Mouse (Mus musculus) ES-E14 (cell line): Measurements from ENCODE around the gene Meox1. TPM values are rescaled to one million over a fixed set of nuclear protein-coding genes. Genes with fewer than 3 reads are reported as not detected.

Experiments used
- DNase-seq: peaks from one replicate; pipeline ENCODE4 v3.0.0-alpha.2; 2013; ENCODE audit warnings: low read depth, low spot score
- H3K27ac ChIP-seq: 2 replicates; pipeline ENCODE4 v1.5.1; 2012; ENCODE audit warnings: low read depth, mild to moderate bottlenecking, low read length, moderate library complexity, mixed read lengths; ENCODE audit not compliant: poor library complexity, insufficient read depth, severe bottlenecking
- H3K36me3 ChIP-seq: 2 replicates; pipeline ENCODE4 v1.6.1; 2012; ENCODE audit warnings: mild to moderate bottlenecking, low read length, moderate library complexity, mixed read lengths; ENCODE audit not compliant: control insufficient read depth, poor library complexity, insufficient read depth, severe bottlenecking
- H3K4me1 ChIP-seq, 2 experiments: fragments of 150-350 bp in 1 of 2; sonication (generic) in 1 of 2; 2 replicates each; pipeline ENCODE4 v1.6.1; 2012; ENCODE audit warnings: low read length in 2 of 2, mild to moderate bottlenecking in 1 of 2, mixed read lengths in 1 of 2; ENCODE audit not compliant: control insufficient read depth in 2 of 2, insufficient read depth in 2 of 2, poor library complexity in 1 of 2
- H3K4me3 ChIP-seq, 2 experiments: fragments of 150-350 bp in 1 of 2; sonication (generic) in 1 of 2; 2 replicates each; pipeline ENCODE4 v1.5.1; 2012; ENCODE audit warnings: low read length in 2 of 2, low read depth in 1 of 2, mild to moderate bottlenecking in 1 of 2, mixed read lengths in 1 of 2; ENCODE audit not compliant: insufficient read depth in 1 of 2, poor library complexity in 1 of 2, severe bottlenecking in 1 of 2
- H3K9ac ChIP-seq: 2 replicates; pipeline ENCODE4 v1.6.1; 2012; ENCODE audit warnings: low read depth, mild to moderate bottlenecking, low read length, mixed read lengths; ENCODE audit not compliant: poor library complexity, insufficient read depth, severe bottlenecking
- H3K9me3 ChIP-seq: fragments of 150-350 bp; sonication (generic); 2 replicates; pipeline ENCODE4 v1.6.1; 2012; ENCODE audit warnings: low read depth, mild to moderate bottlenecking, low read length; ENCODE audit not compliant: control insufficient read depth, insufficient read depth
- CHD2 ChIP-seq: IDR thresholded peaks from 2 replicates; pipeline ENCODE4 v1.6.1; 2014; ENCODE audit warnings: mild to moderate bottlenecking, low read depth, low read length, inconsistent platforms
- HCFC1 ChIP-seq: IDR thresholded peaks from 2 replicates; pipeline ENCODE4 v1.6.1; 2012; ENCODE audit warnings: low read length, inconsistent platforms, borderline replicate concordance; ENCODE audit not compliant: insufficient read depth
- MAFK ChIP-seq: IDR thresholded peaks from 2 replicates; pipeline ENCODE4 v1.6.1; 2014; ENCODE audit warnings: mild to moderate bottlenecking, low read depth, low read length, inconsistent platforms; ENCODE audit not compliant: insufficient read depth
- ZC3H11A ChIP-seq: IDR thresholded peaks from 2 replicates; pipeline ENCODE4 v1.6.1; 2012; ENCODE audit warnings: low read depth, mild to moderate bottlenecking, inconsistent platforms, low read length, borderline replicate concordance
- ZNF384 ChIP-seq: IDR thresholded peaks from 2 replicates; pipeline ENCODE4 v1.6.1; 2012; ENCODE audit warnings: low read depth, low read length, inconsistent platforms
- in situ Hi-C, 2 experiments: fragments of 600-800 bp; cut with MboI; formaldehyde crosslinking; loops; one replicate each; pipeline ENCODE4 v1.15.1; 2025; ENCODE audit warnings: low sequenced_read_pairs in 2 of 2, inconsistent platforms in 1 of 2; ENCODE audit not compliant: unreplicated experiment in 2 of 2
- total RNA-seq: library from RNA; depleted of rRNA; stranded (reverse); fragments of 300-350 nt; gene quantifications from 2 replicates; pipeline ENCODE4 v1.2.3, GENCODE M21; 2012

Gene Meox1
- total RNA-seq, 1 experiment: 0.36 TPM

DNA sequence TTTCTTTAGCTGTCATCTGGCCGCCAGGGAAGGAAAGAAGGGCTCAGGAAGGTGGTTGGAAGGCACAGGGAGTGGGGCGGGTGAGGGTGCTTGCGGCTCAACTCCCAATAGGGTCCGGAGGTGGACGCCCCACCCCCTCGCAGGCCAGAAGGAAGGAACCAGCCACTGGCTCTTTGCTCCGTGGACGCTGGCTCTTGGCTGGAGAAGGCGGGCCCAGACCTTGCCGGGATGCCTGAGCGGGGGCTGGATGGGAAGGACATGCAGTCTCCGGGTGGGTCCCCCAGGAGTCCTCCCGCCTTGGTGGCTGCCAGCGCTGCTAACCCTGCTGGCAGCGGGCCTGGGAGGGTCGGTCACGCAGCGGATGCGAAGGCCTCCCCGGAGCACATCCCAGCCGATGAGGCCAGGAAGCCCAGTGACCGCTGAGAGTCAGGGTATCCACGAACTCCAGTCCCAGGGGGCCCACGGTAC, 12.5 kb downstream of the Meox1 start:
- Histone ChIP-seq H3K4me1 (peaks cover 3 to 12% of the 10 kb centered on the region in 2 experiments; a peak in 3 of 4 replicates), H3K9ac (peak overlapping the region; percentile 45; the same call in 1 of the 2 replicates), H3K9me3 (no peaks in the 10 kb centered on the region), H3K27ac (no peak overlapping the region), H3K36me3 (no peaks in the 10 kb centered on the region), H3K4me3 (peak overlapping the region; percentile 39 to 51)
- in situ Hi-C loops: no loop called here
- TF ChIP-seq ZNF384: no peak
- TF ChIP-seq CHD2: no peak
- TF ChIP-seq HCFC1: no peak
- TF ChIP-seq MAFK: no peak
- TF ChIP-seq ZC3H11A: no peak
- DNase-seq: no peak

GRCm38 (mm10) chr11:101881185-101881584, 13.0 kb downstream of the Meox1 start:
- Histone ChIP-seq H3K36me3 (no peaks in the 10 kb centered on the region), H3K9me3 (no peaks in the 10 kb centered on the region), H3K4me1 (peaks cover 3 to 12% of the 10 kb centered on the region in 2 experiments; a peak in 3 of 4 replicates), H3K9ac (no peak overlapping the region), H3K27ac (no peak overlapping the region), H3K4me3 (peak overlapping the region in 1 of 2 experiments; percentile 1; a peak in 1 of 4 replicates)
- TF ChIP-seq CHD2 (no peak), ZNF384 (no peak), ZC3H11A (no peak), HCFC1 (no peak), MAFK (no peak)
- no peak for DNase-seq
- in situ Hi-C loops: no loop called here

DNA sequence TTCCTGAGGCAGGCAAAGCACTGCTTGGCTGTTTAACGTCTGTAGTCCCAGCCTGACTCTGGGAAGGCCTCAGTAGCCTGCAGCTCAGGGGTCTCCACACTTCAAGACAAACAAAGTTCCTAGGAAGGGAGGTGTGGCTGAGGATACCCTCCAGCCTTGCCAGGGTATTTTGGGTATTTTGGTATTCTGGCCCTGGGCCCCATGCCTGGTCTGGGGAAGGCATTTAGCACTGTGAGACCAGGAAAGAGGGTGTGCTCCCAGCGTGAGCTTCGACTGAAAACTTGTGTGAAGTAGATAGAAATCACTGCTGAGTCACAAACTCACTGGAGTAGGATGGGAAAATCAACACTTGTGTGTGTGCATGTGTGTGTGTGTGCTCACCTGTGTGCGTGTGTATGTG, 14.5 kb downstream of the Meox1 start:
- no peak for DNase-seq
- TF ChIP-seq HCFC1 (no peak), CHD2 (no peak), ZNF384 (no peak), MAFK (no peak), ZC3H11A (no peak)
- Histone ChIP-seq H3K36me3 (no peaks in the 10 kb centered on the region), H3K9ac (no peak overlapping the region), H3K4me1 (peaks cover 3 to 12% of the 10 kb centered on the region in 2 experiments; a peak in 3 of 4 replicates), H3K4me3 (no peak overlapping the region), H3K27ac (no peak overlapping the region), H3K9me3 (no peaks in the 10 kb centered on the region)
- in situ Hi-C loops: no loop called here

- in situ Hi-C loops: no loop called here
- H3K4me1 ChIP-seq: peaks cover 3 to 12% of the 10 kb centered on the region in 2 experiments; a peak in 3 of 4 replicates
- H3K27ac ChIP-seq: no peak overlapping the region
- H3K4me3 ChIP-seq: no peak overlapping the region
- no peak for TF ChIP-seq MAFK
- no peak for TF ChIP-seq ZNF384
- TF ChIP-seq CHD2: no peak
- TF ChIP-seq ZC3H11A: no peak
- TF ChIP-seq HCFC1: no peak
- H3K9me3 ChIP-seq: no peaks in the 10 kb centered on the region
- no peaks in the 10 kb centered on the region for H3K36me3 ChIP-seq
- no peak for DNase-seq
- H3K9ac ChIP-seq: no peak overlapping the region
Observed at GRCm38 (mm10) chr11:101878696-101879095, 15.5 kb downstream of the Meox1 start.

DNA sequence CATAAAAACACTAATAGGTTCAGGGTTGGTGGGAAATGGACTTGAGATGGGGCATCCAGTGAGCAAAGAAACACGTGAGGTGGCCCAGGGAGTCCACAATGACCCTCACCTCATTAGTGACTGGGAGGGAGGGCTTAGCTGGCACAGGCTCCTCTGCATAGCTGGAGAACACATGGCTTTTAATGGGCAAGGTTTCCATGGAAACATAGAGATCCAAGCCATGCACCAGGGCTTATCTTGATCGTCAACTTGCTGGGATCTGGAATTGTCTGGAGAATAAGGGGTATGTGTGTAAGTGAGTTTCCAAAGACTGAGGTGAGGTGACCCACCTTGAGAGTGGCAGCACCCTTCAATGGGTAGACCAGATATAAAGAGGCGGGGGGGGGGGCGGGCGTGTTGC, 19.2 kb downstream of the Meox1 start:
- no peaks in the 10 kb centered on the region for H3K4me1 ChIP-seq
- no peak overlapping the region for H3K4me3 ChIP-seq
- H3K27ac ChIP-seq: no peak overlapping the region
- in situ Hi-C loops: no loop called here
- H3K36me3 ChIP-seq: no peaks in the 10 kb centered on the region
- no peaks in the 10 kb centered on the region for H3K9me3 ChIP-seq
- TF ChIP-seq ZNF384 (no peak), ZC3H11A (no peak), CHD2 (no peak), MAFK (no peak), HCFC1 (no peak)
- no peak overlapping the region for H3K9ac ChIP-seq
- DNase-seq: no peak
